Mouse (Mus musculus): ENCODE data around the gene P2rx2. TPM values are rescaled to one million over a fixed set of nuclear protein-coding genes. Genes with fewer than 3 reads are reported as not detected.
A peak's percentile ranks its signal among the peaks of the same experiment; 100 is the strongest.

Gene P2rx2
- polyA plus RNA-seq (2014; fragmentation: Nextera tagmentation; extraction: Ambion mirVana): not detected in 2 replicates

DNA sequence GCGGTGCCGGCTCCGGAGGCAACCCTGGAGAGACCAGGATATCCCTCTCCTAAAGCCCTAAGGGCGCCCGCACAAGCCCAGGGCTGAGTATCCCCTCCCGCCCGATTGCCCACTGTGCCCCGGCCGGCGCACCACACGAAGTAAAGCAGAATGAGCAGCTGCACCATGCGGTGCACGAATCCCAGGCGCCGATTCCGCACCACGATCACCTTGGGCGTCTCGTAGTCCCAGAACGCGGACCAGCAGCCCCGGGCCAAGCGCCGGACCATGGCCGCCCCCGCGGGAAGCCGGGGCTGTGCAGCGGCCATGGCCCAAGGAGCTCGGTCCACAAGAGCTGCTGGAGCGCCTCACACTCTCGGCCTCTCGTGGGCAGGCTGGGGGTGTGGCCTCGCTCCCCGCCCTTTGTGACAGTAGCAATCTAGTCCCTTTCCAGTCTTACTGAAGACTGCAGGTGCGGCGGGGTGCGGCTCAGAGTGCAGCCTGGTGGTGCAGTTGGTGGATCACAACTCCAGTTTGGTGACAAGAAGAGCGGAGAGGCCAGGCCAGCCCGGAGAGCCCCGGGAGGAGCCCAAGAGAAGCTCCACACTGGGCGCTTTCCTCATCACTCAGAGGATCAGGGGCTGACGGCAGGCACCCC lies at the start of gene P2rx2:
Gene P2rx2, minus strand, starts transcription at position 565 of the 637 bp plus-strand sequence.
- peaks cover 4 to 6% of the 10 kb centered on the region in 2 experiments; a peak in 2 of 4 replicates for H3K4me1 ChIP-seq (ENCODE audit: control insufficient read depth in 2 of 2, insufficient read depth in 2 of 2, low read length in 2 of 2)
- peak within 1 kb of the TSS; percentile 28 to 49 for H3K4me3 ChIP-seq (ENCODE audit: control insufficient read depth in 1 of 2, insufficient read depth in 1 of 2, low read depth in 1 of 2, low read length in 2 of 2)
- H3K27me3 ChIP-seq (ENCODE audit: control insufficient read depth, insufficient read depth, low read length): peaks cover 42% of the 10 kb centered on the region
- 2% methylated on average over 43 of the region's 43 CpGs for WGBS
- H3K9ac ChIP-seq (ENCODE audit: low read length): peak within 1 kb of the TSS; percentile 66
- peak within 1 kb of the TSS; percentile 86 for H3K4me2 ChIP-seq (ENCODE audit: low read length)
- ATAC-seq (ENCODE audit: insufficient number of reproducible peaks, insufficient read depth, low FRiP score, low read depth): peak; percentile 22; the same call in 1 of the 2 replicates
- no peaks in the 10 kb centered on the region for H3K9me3 ChIP-seq (ENCODE audit: control insufficient read depth, low read length)
- no peak within 1 kb of the TSS for H3K27ac ChIP-seq (replicated peaks in 1 of 2; ENCODE audit: control insufficient read depth in 1 of 2, insufficient read depth in 1 of 2, low read depth in 2 of 2, low read length in 2 of 2)
- H3K36me3 ChIP-seq (ENCODE audit: control insufficient read depth, insufficient read depth, low read length): no peaks in the 10 kb centered on the region

DNA sequence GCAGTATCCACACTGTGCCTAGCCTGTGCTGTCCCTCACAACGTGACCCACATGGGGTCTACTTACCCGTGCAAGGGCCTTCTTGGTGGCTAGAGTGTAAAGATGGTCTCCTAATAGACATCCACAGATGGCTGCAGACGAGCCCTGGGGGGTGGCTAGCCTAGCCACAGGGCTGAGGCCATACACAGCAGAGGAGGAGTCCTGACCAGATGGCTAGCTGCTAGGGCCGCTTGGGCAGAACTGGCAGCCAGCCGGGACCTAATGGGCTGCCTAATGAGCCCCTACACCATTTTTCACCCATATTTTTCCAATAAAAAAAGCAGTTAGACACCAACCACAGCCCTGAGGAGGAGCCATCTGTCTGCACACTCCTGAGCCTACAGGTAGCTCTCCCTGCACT lies 49.7 kb upstream of the P2rx2 start:
- H3K27ac ChIP-seq (replicated peaks in 1 of 2; ENCODE audit: control insufficient read depth in 1 of 2, insufficient read depth in 1 of 2, low read depth in 2 of 2, low read length in 2 of 2): no peak overlapping the region
- H3K9me3 ChIP-seq (ENCODE audit: control insufficient read depth, low read length): no peaks in the 10 kb centered on the region
- H3K4me3 ChIP-seq (ENCODE audit: control insufficient read depth in 1 of 2, insufficient read depth in 1 of 2, low read depth in 1 of 2, low read length in 2 of 2): no peak overlapping the region
- no peaks in the 10 kb centered on the region for H3K27me3 ChIP-seq (ENCODE audit: control insufficient read depth, insufficient read depth, low read length)
- H3K4me2 ChIP-seq (ENCODE audit: low read length): no peak overlapping the region
- no peak for ATAC-seq (ENCODE audit: insufficient number of reproducible peaks, insufficient read depth, low FRiP score, low read depth)
- H3K4me1 ChIP-seq (ENCODE audit: control insufficient read depth in 2 of 2, insufficient read depth in 2 of 2, low read length in 2 of 2): peaks cover 5 to 11% of the 10 kb centered on the region in 2 experiments
- no peak overlapping the region for H3K9ac ChIP-seq (ENCODE audit: low read length)
- 79% methylated on average over 5 of the region's 5 CpGs for WGBS
- no peaks in the 10 kb centered on the region for H3K36me3 ChIP-seq (ENCODE audit: control insufficient read depth, insufficient read depth, low read length)

DNA sequence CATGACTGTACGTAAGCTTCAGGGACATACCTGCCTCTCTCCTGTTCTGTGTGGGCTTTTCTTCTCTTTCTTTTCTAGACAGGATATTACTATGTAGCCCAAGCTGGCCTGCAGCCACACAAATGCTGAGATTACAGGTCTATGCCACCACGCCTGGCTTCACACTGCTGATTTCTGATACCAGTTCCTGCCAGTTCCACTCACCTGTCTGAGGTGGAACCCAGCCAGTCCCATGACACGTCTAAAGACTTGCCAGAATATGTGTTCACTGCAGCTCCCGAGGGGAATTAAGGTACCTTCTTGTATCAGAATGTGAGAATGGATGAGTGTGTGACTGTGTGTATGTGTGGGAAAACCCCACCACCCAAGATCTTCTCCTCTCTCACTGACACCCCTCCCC lies 47.6 kb upstream of the P2rx2 start:
- no peak overlapping the region for H3K9ac ChIP-seq (ENCODE audit: low read length)
- H3K36me3 ChIP-seq (ENCODE audit: control insufficient read depth, insufficient read depth, low read length): no peaks in the 10 kb centered on the region
- WGBS: 86% methylated on average over 4 of the region's 4 CpGs
- H3K27me3 ChIP-seq (ENCODE audit: control insufficient read depth, insufficient read depth, low read length): no peaks in the 10 kb centered on the region
- peaks cover 10 to 18% of the 10 kb centered on the region in 2 experiments for H3K4me1 ChIP-seq (ENCODE audit: control insufficient read depth in 2 of 2, insufficient read depth in 2 of 2, low read length in 2 of 2)
- ATAC-seq (ENCODE audit: insufficient number of reproducible peaks, insufficient read depth, low FRiP score, low read depth): no peak
- H3K9me3 ChIP-seq (ENCODE audit: control insufficient read depth, low read length): no peaks in the 10 kb centered on the region
- no peak overlapping the region for H3K4me3 ChIP-seq (ENCODE audit: control insufficient read depth in 1 of 2, insufficient read depth in 1 of 2, low read depth in 1 of 2, low read length in 2 of 2)
- H3K4me2 ChIP-seq (ENCODE audit: low read length): no peak overlapping the region
- no peak overlapping the region for H3K27ac ChIP-seq (replicated peaks in 1 of 2; ENCODE audit: control insufficient read depth in 1 of 2, insufficient read depth in 1 of 2, low read depth in 2 of 2, low read length in 2 of 2)

DNA sequence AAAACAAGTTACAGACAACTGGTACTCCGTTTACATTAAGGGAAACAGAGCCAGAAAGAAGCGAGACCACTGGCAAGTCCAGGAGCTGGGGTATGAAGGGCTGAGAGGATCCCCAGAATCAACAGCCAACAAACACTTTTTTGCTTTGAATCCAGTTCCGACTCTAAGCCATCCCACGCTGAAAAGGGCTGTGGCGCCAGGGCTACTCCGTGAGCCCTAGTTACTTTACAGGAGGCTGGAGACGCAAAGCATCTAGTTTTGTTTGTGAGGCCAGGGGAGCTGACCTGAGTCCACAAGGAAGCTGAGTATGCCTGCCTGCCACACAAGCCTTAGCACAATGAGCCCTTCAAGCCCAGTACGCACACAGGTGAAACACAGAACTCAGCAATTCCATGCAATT lies 44.3 kb upstream of the P2rx2 start:
- Histone ChIP-seq H3K4me1 (ENCODE audit: control insufficient read depth in 2 of 2, insufficient read depth in 2 of 2, low read length in 2 of 2) (peaks cover 10 to 22% of the 10 kb centered on the region in 2 experiments), H3K9ac (ENCODE audit: low read length) (peak overlapping the region; percentile 75), H3K4me3 (ENCODE audit: control insufficient read depth in 1 of 2, insufficient read depth in 1 of 2, low read depth in 1 of 2, low read length in 2 of 2) (peak overlapping the region; percentile 62 to 75), H3K27me3 (ENCODE audit: control insufficient read depth, insufficient read depth, low read length) (no peaks in the 10 kb centered on the region), H3K9me3 (ENCODE audit: control insufficient read depth, low read length) (no peaks in the 10 kb centered on the region), H3K4me2 (ENCODE audit: low read length) (peak overlapping the region; percentile 93), H3K36me3 (ENCODE audit: control insufficient read depth, insufficient read depth, low read length) (no peaks in the 10 kb centered on the region), H3K27ac (replicated peaks in 1 of 2; ENCODE audit: control insufficient read depth in 1 of 2, insufficient read depth in 1 of 2, low read depth in 2 of 2, low read length in 2 of 2) (no peak overlapping the region)
- no peak for ATAC-seq (ENCODE audit: insufficient number of reproducible peaks, insufficient read depth, low FRiP score, low read depth)
- 20% methylated on average over 8 of the region's 8 CpGs for WGBS

DNA sequence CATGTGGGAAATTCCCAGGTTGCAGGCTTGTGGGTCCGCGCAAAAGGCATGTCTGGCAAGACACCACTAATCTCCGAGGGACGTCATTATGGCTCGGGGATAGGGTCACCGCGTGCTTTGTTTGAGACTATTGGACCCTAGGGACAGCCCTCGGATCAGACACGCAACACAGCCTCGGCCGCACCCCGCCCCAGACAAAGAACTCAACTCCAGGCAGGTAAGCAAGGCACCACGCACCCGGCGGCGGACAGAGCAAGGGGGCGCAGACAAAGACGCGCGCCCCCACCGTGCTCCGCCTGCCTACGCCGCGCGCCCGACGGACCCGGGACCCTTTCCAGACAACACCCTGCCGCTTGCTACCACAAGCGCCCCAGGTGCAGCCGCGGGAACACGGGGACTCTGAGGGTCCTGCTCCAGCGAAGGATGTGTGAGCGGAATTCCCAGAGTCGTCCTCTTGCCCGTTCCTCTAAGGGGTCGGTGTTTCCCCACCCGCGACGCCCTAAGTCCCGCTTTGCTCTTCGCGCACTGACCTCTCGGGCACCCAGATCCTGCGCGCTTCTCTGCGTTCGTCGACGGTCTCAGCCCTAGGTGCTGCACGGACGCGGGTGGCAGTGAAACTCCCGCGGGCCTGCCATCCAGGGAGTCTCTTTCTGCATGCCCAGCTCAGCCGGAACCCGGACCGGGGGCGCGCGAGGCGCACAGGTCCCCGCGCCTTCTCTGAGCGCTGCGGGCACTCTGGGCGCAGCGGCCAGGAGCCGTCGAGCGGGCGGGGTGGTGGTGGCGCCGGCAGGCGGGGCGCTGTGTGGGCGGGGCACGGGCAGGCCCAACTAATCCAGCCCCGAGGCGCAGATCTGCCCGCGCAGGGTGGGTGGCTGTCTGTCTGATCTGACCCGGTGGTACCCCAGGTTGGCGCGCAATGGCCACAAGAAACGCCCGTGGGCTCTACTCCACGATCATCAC lies 43.6 kb upstream of the P2rx2 start:
- peak; percentile 80 for ATAC-seq (ENCODE audit: insufficient number of reproducible peaks, insufficient read depth, low FRiP score, low read depth)
- peak overlapping the region; percentile 93 for H3K4me2 ChIP-seq (ENCODE audit: low read length)
- peak overlapping the region; percentile 75 for H3K9ac ChIP-seq (ENCODE audit: low read length)
- no peak overlapping the region for H3K27ac ChIP-seq (replicated peaks in 1 of 2; ENCODE audit: control insufficient read depth in 1 of 2, insufficient read depth in 1 of 2, low read depth in 2 of 2, low read length in 2 of 2)
- H3K4me3 ChIP-seq (ENCODE audit: control insufficient read depth in 1 of 2, insufficient read depth in 1 of 2, low read depth in 1 of 2, low read length in 2 of 2): peak overlapping the region; percentile 62 to 75
- no peaks in the 10 kb centered on the region for H3K27me3 ChIP-seq (ENCODE audit: control insufficient read depth, insufficient read depth, low read length)
- H3K36me3 ChIP-seq (ENCODE audit: control insufficient read depth, insufficient read depth, low read length): no peaks in the 10 kb centered on the region
- under 1% methylated on average over 90 of the region's 90 CpGs for WGBS
- H3K4me1 ChIP-seq (ENCODE audit: control insufficient read depth in 2 of 2, insufficient read depth in 2 of 2, low read length in 2 of 2): peaks cover 10 to 22% of the 10 kb centered on the region in 2 experiments
- no peaks in the 10 kb centered on the region for H3K9me3 ChIP-seq (ENCODE audit: control insufficient read depth, low read length)

DNA sequence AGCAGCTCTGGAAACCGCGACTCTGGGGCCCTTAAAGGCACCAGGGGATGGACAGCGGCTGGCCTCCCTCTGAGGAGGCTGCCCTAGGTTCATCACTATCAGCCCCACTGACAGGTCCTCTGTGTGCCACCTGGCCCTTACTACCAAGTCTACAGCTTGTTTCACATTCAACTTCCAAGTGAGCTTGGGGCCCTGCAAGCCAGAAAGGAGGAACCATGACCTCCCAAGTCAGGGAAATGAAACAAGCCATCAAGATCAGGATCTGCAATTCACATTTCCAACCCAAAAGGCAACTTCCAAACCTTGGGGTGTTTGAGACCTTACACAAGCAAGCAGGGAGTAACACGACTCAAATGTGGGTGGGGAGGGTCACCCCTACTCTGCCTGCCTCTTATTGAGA lies 42.3 kb upstream of the P2rx2 start:
- H3K9ac ChIP-seq (ENCODE audit: low read length): no peak overlapping the region

DNA sequence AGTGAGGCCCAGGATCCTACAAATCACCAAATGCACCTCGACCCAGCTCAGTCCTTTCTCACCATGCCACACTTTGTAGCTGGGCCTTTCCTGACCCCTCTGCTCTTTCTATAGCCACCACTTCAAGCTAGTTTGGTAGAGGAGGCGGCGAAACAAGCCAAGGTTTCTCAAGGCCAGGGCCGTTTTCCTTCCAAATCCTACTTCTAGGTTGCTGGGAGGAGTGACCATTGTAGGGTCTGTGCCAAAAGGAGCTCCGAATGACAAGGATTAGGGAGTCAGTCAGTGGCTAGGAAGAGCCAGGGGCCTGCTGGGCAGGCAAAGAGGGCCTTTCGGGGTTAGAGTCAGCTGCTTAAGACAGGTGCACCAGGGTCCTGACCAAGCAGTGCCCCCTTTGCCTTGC lies 41.5 kb upstream of the P2rx2 start:
- no peaks in the 10 kb centered on the region for H3K9me3 ChIP-seq (ENCODE audit: control insufficient read depth, low read length)
- H3K4me1 ChIP-seq (ENCODE audit: control insufficient read depth in 2 of 2, insufficient read depth in 2 of 2, low read length in 2 of 2): peaks cover 5 to 14% of the 10 kb centered on the region in 2 experiments
- no peak for ATAC-seq (ENCODE audit: insufficient number of reproducible peaks, insufficient read depth, low FRiP score, low read depth)
- no peaks in the 10 kb centered on the region for H3K27me3 ChIP-seq (ENCODE audit: control insufficient read depth, insufficient read depth, low read length)
- H3K4me3 ChIP-seq (ENCODE audit: control insufficient read depth in 1 of 2, insufficient read depth in 1 of 2, low read depth in 1 of 2, low read length in 2 of 2): no peak overlapping the region
- no peak overlapping the region for H3K4me2 ChIP-seq (ENCODE audit: low read length)
- WGBS: 81% methylated on average over 6 of the region's 6 CpGs
- H3K9ac ChIP-seq (ENCODE audit: low read length): no peak overlapping the region
- no peak overlapping the region for H3K27ac ChIP-seq (replicated peaks in 1 of 2; ENCODE audit: control insufficient read depth in 1 of 2, insufficient read depth in 1 of 2, low read depth in 2 of 2, low read length in 2 of 2)
- peaks cover 2% of the 10 kb centered on the region; the same call in 1 of the 2 replicates for H3K36me3 ChIP-seq (ENCODE audit: control insufficient read depth, insufficient read depth, low read length)

More for the DNA sequence above, 42.3 kb upstream of the P2rx2 start:
- Histone ChIP-seq H3K36me3 (ENCODE audit: control insufficient read depth, insufficient read depth, low read length) (no peaks in the 10 kb centered on the region), H3K4me1 (ENCODE audit: control insufficient read depth in 2 of 2, insufficient read depth in 2 of 2, low read length in 2 of 2) (peaks cover 9 to 22% of the 10 kb centered on the region in 2 experiments), H3K9me3 (ENCODE audit: control insufficient read depth, low read length) (no peaks in the 10 kb centered on the region), H3K27ac (replicated peaks in 1 of 2; ENCODE audit: control insufficient read depth in 1 of 2, insufficient read depth in 1 of 2, low read depth in 2 of 2, low read length in 2 of 2) (no peak overlapping the region), H3K4me3 (ENCODE audit: control insufficient read depth in 1 of 2, insufficient read depth in 1 of 2, low read depth in 1 of 2, low read length in 2 of 2) (no peak overlapping the region), H3K4me2 (ENCODE audit: low read length) (0 out of 2 replicates have a peak overlapping the region, but pooled peaks have one; percentile 3), H3K27me3 (ENCODE audit: control insufficient read depth, insufficient read depth, low read length) (no peaks in the 10 kb centered on the region)
- 46% methylated on average over 4 of the region's 4 CpGs for WGBS
- ATAC-seq (ENCODE audit: insufficient number of reproducible peaks, insufficient read depth, low FRiP score, low read depth): no peak
